Mouse (Mus musculus): ENCODE results near the gene Entpd4b.
"Not testable (repeated sequence)": the region's sequence is repeated elsewhere in the genome, so short reads cannot be mapped to it uniquely, and the experiment has no call there.

GRCm38 (mm10) chr14:69545052-69545451, 10.2 kb upstream of the Entpd4b start:
- TF ChIP-seq CTCF (IDR thresholded peaks at IDR 0.05; ENCODE audit: low read depth, low read length); POLR2A (IDR thresholded peaks at IDR 0.05; ENCODE audit: extremely low read depth, insufficient read depth, low read length): not testable (repeated sequence)
